Mouse (Mus musculus) common myeloid progenitor, adult 5-6 weeks (primary cell): ENCODE measurements around the gene Cped1. TPM values are rescaled to one million over a fixed set of nuclear protein-coding genes. Genes with fewer than 3 reads are reported as not detected.

Source experiments
- ATAC-seq: replicated peaks from 2 replicates; pipeline ENCODE4 v1.8.0; 2016; ENCODE audit warnings: low read depth, mild to moderate bottlenecking, moderate TSS enrichment, inconsistent platforms; ENCODE audit not compliant: poor library complexity, severe bottlenecking
- total RNA-seq: library from RNA; stranded (forward); fragments of 200-1000, 187-1606 nt; gene quantifications from 2 replicates; pipeline ENCODE4 v1.2.3, GENCODE M21; 2017

Gene Cped1
- total RNA-seq = 2.9 and 5.8 TPM in 2 replicates

- ATAC-seq = peak; percentile 72
Observed at GRCm38 (mm10) chr6:21985732-21986540, at the start of gene Cped1. Cped1 (plus strand) TSS chr6:21985916.

- no peak for ATAC-seq
Observed at GRCm38 (mm10) chr6:21937981-21938635, 47.6 kb upstream of the Cped1 start.

DNA sequence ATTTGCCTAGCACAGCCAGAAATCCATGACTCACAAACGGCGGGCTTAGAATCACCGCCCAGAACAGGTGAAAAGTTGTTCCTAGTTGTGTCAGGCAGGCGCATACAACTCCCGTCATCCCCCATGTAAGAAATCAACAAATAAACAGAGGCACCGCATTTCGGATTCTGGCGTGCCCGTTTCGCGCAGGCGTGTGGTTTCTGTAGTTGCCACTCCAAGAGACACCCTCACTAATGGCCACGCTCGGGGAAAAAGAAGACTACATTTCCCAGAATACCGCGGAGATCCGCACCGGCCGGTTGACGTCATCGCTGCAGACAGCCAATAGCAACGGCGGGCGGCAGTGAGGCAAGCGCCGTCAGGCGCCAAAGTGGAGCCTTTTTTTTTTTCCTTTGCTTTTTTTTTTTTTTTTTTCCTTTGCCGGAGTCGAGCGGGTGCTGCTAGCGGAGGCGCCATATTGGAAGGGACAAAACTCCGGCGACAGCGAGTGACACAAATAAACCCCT is 36.4 kb upstream of the Cped1 start, which contains the start of gene Ing3:
Gene Ing3 (plus strand): TSS at position 346 of the 506 bp plus-strand sequence.
- peak; percentile 93 for ATAC-seq

GRCm38 (mm10) chr6:21949771-21950448 is 35.8 kb upstream of the Cped1 start:
- peak; percentile 84 for ATAC-seq

GRCm38 (mm10) chr6:21950676-21951075 is 35.0 kb upstream of the Cped1 start:
- no peak for ATAC-seq

DNA sequence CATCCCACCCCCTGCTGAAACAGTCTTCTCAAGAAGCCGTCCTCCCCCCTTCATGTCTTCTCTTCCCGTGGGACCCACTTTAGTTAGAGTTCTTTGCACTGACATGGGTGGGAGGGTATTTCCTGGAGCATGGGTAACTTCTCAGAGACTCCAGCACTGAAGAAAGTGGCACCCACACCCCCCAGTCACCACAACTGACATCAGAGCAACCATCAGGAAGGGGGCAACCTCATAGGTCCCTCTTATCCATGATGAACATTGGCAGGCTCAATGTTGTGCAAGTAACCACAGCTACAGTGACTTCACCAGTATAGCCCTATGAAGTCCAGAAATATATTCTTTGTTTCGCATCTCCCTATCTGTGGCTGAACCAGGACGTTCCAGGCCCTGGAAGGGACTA is 30.2 kb upstream of the Cped1 start:
- peak; percentile 87 for ATAC-seq

GRCm38 (mm10) chr6:21958922-21959321 is 26.8 kb upstream of the Cped1 start:
- peak; percentile 67 for ATAC-seq

GRCm38 (mm10) chr6:21959909-21960308 is 25.8 kb upstream of the Cped1 start:
- no peak for ATAC-seq

- ATAC-seq = no peak
Observed at GRCm38 (mm10) chr6:21977532-21977931, 8.2 kb upstream of the Cped1 start.

- ATAC-seq = no peak
Observed at GRCm38 (mm10) chr6:21981114-21981513, 4.6 kb upstream of the Cped1 start.

DNA sequence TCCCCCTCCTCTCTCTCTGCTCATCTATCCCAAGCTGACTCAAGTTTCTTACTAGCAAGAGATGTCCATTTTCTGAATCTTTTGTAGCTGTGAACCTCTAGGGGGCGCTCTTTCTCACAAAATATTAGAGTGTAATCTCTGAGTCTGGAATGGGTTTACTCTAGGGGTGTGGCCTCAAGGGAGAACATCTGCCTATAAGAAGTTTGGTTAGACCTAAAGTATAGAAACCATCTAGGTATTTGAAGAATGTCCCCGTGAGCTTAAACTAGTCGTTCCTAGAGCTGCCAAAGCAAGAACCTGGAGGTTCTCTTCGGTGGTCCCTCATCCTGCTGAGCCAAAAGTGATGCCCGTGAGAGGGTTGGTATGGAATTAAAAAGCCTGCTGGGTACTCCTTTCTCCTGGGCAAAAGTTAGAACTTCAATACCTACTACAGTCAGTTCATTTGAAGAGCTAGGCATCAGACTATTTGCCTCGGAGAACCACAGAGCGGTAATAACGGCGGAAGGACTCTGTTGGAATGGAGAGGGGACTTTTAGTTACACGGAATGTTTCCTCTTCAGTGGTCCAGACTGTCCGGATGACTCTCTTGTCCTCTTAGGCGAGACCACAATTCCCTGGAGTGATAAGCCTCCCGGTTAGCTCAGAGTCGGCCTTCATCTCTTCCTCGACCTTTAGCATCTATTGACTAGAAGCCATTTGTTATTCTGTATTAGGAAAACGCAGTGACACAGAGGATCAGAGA is 555 bp upstream of the Cped1 start:
- peak; percentile 86 for ATAC-seq

GRCm38 (mm10) chr6:21986660-21987331 is 1.1 kb downstream of the Cped1 start:
- ATAC-seq = 0 out of 2 replicates have a peak, but pooled peaks have one; percentile 26

GRCm38 (mm10) chr6:21987554-21987953 is 1.8 kb downstream of the Cped1 start:
- no peak for ATAC-seq

GRCm38 (mm10) chr6:21988296-21988695 is 2.6 kb downstream of the Cped1 start:
- ATAC-seq = no peak

DNA sequence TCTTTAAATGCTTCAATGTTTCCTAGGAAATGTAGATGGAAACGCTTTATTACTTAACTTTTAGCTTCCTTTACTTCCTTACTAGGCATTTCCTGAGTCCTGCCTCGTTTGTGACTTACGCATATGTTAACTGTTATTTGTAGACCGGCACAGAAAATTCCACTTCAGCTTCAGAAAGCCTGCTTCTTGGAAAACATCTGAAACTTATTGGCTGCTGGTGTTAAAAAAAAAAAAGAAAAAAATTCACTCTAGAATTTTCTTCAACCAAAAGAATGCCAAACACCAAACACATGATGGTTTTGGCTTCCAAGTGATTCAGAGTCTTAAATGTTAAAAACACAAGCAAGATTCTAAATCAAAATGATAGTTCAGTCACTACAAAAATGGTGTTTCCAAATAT is 3.4 kb downstream of the Cped1 start:
- no peak for ATAC-seq

DNA sequence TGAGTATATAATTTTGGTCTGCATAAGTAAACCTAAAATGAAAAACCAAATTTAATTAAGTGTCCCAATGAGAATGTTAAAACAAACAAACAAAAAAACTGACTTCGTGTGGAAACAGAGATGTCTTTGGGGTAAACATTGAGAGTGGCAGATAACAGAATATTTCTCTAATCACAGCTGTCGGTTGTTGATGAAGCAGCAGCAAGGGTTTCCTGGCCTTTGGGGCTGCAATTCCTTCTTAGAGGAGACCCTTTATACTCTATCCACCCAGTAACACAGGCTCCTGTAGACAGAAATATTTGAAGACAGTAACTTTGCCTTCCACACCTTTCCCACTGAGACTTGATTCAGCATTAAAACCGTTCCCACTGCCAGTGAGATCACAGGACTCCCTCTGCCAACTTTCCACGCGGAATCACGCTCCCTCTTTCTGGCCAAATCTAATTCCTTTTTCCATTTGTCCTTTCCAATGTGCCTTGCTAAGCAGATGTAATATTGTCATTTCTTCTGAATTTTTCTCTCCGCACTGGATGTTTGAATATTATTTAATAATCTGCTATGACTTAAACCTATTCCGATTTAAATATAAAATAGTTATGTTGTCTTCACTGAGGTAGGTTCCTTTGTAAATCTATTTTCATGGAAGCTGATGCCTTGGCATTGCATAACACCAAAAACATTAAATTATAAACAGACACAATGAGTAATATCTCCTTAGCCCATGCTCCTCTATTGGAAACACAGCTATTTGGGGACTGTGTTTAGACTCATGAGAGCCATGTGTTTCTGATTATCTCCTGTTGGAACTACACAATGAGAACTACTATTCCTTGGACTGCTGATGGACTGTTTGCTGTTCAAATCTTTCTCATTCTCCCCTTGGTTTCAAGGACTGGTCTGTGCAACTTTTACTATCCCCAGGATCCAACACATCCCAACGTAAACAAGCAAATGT is 4.7 kb downstream of the Cped1 start:
- ATAC-seq = no peak

GRCm38 (mm10) chr6:21991151-21991550 is 5.4 kb downstream of the Cped1 start:
- no peak for ATAC-seq

- ATAC-seq = no peak
Observed at GRCm38 (mm10) chr6:21993070-21993469, 7.4 kb downstream of the Cped1 start.
